Mouse (Mus musculus) lung, embryonic 14.5 days (tissue): ENCODE measurements at regions not wholly inside any gene's neighbourhood (a gene's known extent, or its start where the extent isn't known, plus 50 kb on each side); places are given as distances from the start of the nearest gene placed in this dataset.
A peak's percentile ranks its signal among the peaks of the same experiment; 100 is the strongest.

Source experiments
- ATAC-seq: fragments of 200-750 bp; cut with Nextera tagmentation; 2 replicates; pipeline ENCODE4 v1.8.0; 2017; ENCODE audit warnings: mild to moderate bottlenecking, moderate TSS enrichment, moderate library complexity; ENCODE audit not compliant: insufficient read depth
- DNase-seq: peaks from one replicate; pipeline ENCODE4 v3.0.0-alpha.2; 2015
- H3K27ac ChIP-seq: fragments of 300-500 bp; sonication (generic); 2 replicates; pipeline ENCODE4 v1.5.1; 2014; ENCODE audit warnings: low read depth, mild to moderate bottlenecking, moderate library complexity
- H3K27me3 ChIP-seq: fragments of 300-500 bp; sonication (generic); 2 replicates; pipeline ENCODE4 v1.6.1; 2014; ENCODE audit warnings: low read length, control low read depth; ENCODE audit not compliant: insufficient read depth
- H3K36me3 ChIP-seq: fragments of 300-500 bp; sonication (generic); 2 replicates; pipeline ENCODE4 v1.6.1; 2014; ENCODE audit warnings: control low read depth; ENCODE audit not compliant: insufficient read depth
- H3K4me1 ChIP-seq: fragments of 300-500 bp; sonication (generic); 2 replicates; pipeline ENCODE4 v1.6.1; 2014; ENCODE audit warnings: antibody characterized with exemption, control low read depth; ENCODE audit not compliant: insufficient read depth
- H3K4me2 ChIP-seq: fragments of 300-500 bp; sonication (generic); 2 replicates; pipeline ENCODE4 v1.6.1; 2014; ENCODE audit warnings: mild to moderate bottlenecking
- H3K4me3 ChIP-seq: fragments of 300-500 bp; sonication (generic); 2 replicates; pipeline ENCODE4 v1.5.1; 2014; ENCODE audit warnings: low read depth, low read length
- H3K9ac ChIP-seq: fragments of 300-500 bp; sonication (generic); 2 replicates; pipeline ENCODE4 v1.6.1; 2014
- H3K9me3 ChIP-seq: fragments of 300-500 bp; sonication (generic); 2 replicates; pipeline ENCODE4 v1.6.1; 2016; ENCODE audit warnings: low read depth, low read length, control low read depth
- CTCF ChIP-seq: IDR thresholded peaks from 2 replicates; pipeline ENCODE4 v1.5.1; 2016; ENCODE audit warnings: antibody characterized with exemption, low read depth
- WGBS: fragments of 180-500 bp; shearing (Covaris S2); extraction: QIAGEN DNeasy Blood & Tissue Kit; methylation state at CpG from one replicate; pipeline ENCODE4 v1.1.7; 2014; 5-methylcytosine and 5-hydroxymethylcytosine counted together

GRCm38 (mm10) chr9:43961431-43961830, 81.8 kb upstream of the Thy1 start:
- TF ChIP-seq CTCF: no peak
- no peaks in the 10 kb centered on the region for H3K36me3 ChIP-seq
- H3K4me2 ChIP-seq: no peak overlapping the region
- no peak for ATAC-seq
- H3K4me3 ChIP-seq: no peak overlapping the region
- WGBS: 56% methylated on average over 12 of the region's 12 CpGs
- H3K9ac ChIP-seq: no peak overlapping the region
- H3K9me3 ChIP-seq: no peaks in the 10 kb centered on the region
- H3K27ac ChIP-seq: no peak overlapping the region
- H3K4me1 ChIP-seq: no peaks in the 10 kb centered on the region
- DNase-seq: no peak
- H3K27me3 ChIP-seq: no peaks in the 10 kb centered on the region

- 34% methylated on average over 4 of the region's 4 CpGs for WGBS
- Histone ChIP-seq H3K36me3 (no peaks in the 10 kb centered on the region), H3K4me1 (no peaks in the 10 kb centered on the region), H3K4me2 (no peak overlapping the region), H3K9ac (no peak overlapping the region), H3K27me3 (no peaks in the 10 kb centered on the region), H3K27ac (no peak overlapping the region), H3K9me3 (no peaks in the 10 kb centered on the region), H3K4me3 (no peak overlapping the region)
- no peak for TF ChIP-seq CTCF
- ATAC-seq (no peak), DNase-seq (no peak)
Measured at GRCm38 (mm10) chr9:43965171-43965570, 78.0 kb upstream of the Thy1 start.

DNA sequence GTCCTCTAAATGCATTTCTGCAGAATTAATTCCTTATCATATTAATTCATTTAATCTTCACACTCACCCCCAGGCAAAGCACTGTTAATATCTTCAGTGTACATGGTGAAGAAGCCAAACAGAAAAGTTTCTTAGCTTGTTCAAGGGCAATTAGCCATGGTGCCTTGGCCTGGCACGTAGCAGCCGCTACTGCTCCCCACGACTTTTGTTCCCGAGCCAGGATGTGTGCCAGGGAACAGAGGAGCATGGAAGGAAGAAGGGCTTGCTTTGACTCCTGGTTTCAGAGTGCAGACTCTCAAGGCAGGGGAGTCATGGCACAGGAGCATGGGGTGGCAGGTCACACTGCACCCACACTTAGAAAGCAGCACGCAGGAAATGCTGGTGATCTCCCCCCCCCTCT, 77.4 kb upstream of the Thy1 start:
- Histone ChIP-seq H3K27ac (no peak overlapping the region), H3K4me1 (no peaks in the 10 kb centered on the region), H3K9me3 (no peaks in the 10 kb centered on the region), H3K4me3 (no peak overlapping the region), H3K27me3 (no peaks in the 10 kb centered on the region), H3K4me2 (no peak overlapping the region), H3K36me3 (no peaks in the 10 kb centered on the region), H3K9ac (no peak overlapping the region)
- WGBS: 76% methylated on average over 5 of the region's 5 CpGs
- DNase-seq: no peak
- no peak for ATAC-seq
- TF ChIP-seq CTCF: no peak

DNA sequence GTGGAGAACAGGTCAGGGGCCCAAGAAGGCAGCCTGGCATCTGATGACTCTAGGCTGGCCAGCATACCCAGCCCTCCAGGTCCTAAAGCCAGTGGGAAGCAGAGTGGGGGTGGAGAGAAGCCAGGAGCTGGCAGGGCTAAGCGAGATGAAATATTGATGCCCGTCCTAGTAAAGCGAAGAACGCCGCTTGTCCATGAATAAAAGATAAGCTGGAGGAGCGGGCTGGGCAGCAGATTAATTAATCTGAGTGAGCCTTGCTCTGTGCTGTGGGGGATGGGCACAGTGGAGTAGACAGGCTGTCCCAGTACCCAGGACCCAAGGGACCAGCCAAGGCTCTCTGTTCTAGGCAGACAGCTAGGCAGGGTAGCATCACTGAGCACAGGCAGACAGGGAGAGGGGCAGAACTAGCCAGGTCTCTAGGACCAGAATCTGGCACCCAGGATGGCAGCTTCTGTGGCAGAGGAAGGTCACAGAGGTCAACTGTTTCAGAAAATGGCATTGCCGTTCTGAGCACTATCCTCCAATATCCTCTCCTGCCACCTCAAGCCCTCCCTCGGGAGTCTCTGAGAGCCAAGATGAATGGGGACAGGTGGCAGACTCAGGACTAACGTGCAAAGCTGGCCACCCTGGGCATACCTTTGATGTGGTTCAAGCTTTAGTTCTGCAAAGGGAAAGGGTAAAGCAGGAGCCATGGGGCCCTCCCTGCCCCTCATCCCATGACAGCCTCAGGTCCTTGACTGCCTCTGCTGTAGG, 73.0 kb upstream of the Thy1 start:
- Histone ChIP-seq H3K4me2 (no peak overlapping the region), H3K4me1 (no peaks in the 10 kb centered on the region), H3K27me3 (no peaks in the 10 kb centered on the region), H3K9me3 (no peaks in the 10 kb centered on the region), H3K27ac (no peak overlapping the region), H3K4me3 (no peak overlapping the region), H3K9ac (no peak overlapping the region), H3K36me3 (no peaks in the 10 kb centered on the region)
- TF ChIP-seq CTCF: no peak
- ATAC-seq (no peak), DNase-seq (no peak)
- WGBS: 38% methylated on average over 9 of the region's 9 CpGs

GRCm38 (mm10) chr9:43970858-43971257, 72.3 kb upstream of the Thy1 start:
- Histone ChIP-seq H3K9me3 (no peaks in the 10 kb centered on the region), H3K4me1 (no peaks in the 10 kb centered on the region), H3K36me3 (no peaks in the 10 kb centered on the region), H3K9ac (no peak overlapping the region), H3K27ac (no peak overlapping the region), H3K4me3 (no peak overlapping the region), H3K27me3 (no peaks in the 10 kb centered on the region), H3K4me2 (no peak overlapping the region)
- no peak for TF ChIP-seq CTCF
- DNase-seq (no peak), ATAC-seq (no peak)
- 53% methylated on average over 3 of the region's 3 CpGs for WGBS

- peak; percentile 93 for TF ChIP-seq CTCF
- no peaks in the 10 kb centered on the region for H3K27me3 ChIP-seq
- H3K9ac ChIP-seq: no peak overlapping the region
- 10% methylated on average over 3 of the region's 3 CpGs for WGBS
- no peaks in the 10 kb centered on the region for H3K9me3 ChIP-seq
- no peak overlapping the region for H3K4me2 ChIP-seq
- no peak overlapping the region for H3K4me3 ChIP-seq
- no peak overlapping the region for H3K27ac ChIP-seq
- no peaks in the 10 kb centered on the region for H3K4me1 ChIP-seq
- ATAC-seq (no peak), DNase-seq (peak; percentile 81)
- no peaks in the 10 kb centered on the region for H3K36me3 ChIP-seq
Measured at GRCm38 (mm10) chr9:43972290-43972689, 70.9 kb upstream of the Thy1 start.

GRCm38 (mm10) chr9:43975405-43975804, 67.8 kb upstream of the Thy1 start:
- H3K36me3 ChIP-seq: no peaks in the 10 kb centered on the region
- H3K4me3 ChIP-seq: no peak overlapping the region

More at GRCm38 (mm10) chr9:43975405-43975804, 67.8 kb upstream of the Thy1 start:
- H3K27ac ChIP-seq: no peak overlapping the region
- no peak overlapping the region for H3K9ac ChIP-seq
- ATAC-seq: no peak
- H3K9me3 ChIP-seq: no peaks in the 10 kb centered on the region
- TF ChIP-seq CTCF: no peak
- no peak for DNase-seq
- 65% methylated on average over 2 of the region's 2 CpGs for WGBS
- H3K4me2 ChIP-seq: no peak overlapping the region
- no peaks in the 10 kb centered on the region for H3K4me1 ChIP-seq
- no peaks in the 10 kb centered on the region for H3K27me3 ChIP-seq
